Mouse (Mus musculus) ES-Bruce4 (cell line): ENCODE results near the gene Gm4791.

ENCODE experiments used
- CTCF ChIP-seq: IDR thresholded peaks from one replicate; pipeline ENCODE4 v1.8.1; 2011; ENCODE audit warnings: low read depth, low read length
- POLR2A ChIP-seq: IDR thresholded peaks from one replicate; pipeline ENCODE4 v1.8.1; 2011; ENCODE audit warnings: low read length; ENCODE audit not compliant: insufficient read depth

- TF ChIP-seq CTCF = no peak
- TF ChIP-seq POLR2A = no peak
These were observed 15.1 kb upstream of the Gm4791 start for GRCm38 (mm10) chr9:46983471-46983870.
